Mouse (Mus musculus) olfactory bulb, adult 2 months (tissue): ENCODE data around the gene Tmed9.

Experiments used
- CTCF ChIP-seq: fragments of 200-500 bp; IDR thresholded peaks from 2 replicates; pipeline ENCODE4 v1.5.1; 2012; ENCODE audit warnings: low read depth, mild to moderate bottlenecking, low read length, moderate library complexity; ENCODE audit not compliant: insufficient read depth
- POLR2A ChIP-seq: fragments of 200-500 bp; IDR thresholded peaks from 2 replicates; pipeline ENCODE4 v1.6.1; 2012; ENCODE audit warnings: mild to moderate bottlenecking, low read depth, low read length, moderate library complexity; ENCODE audit not compliant: insufficient read depth

DNA sequence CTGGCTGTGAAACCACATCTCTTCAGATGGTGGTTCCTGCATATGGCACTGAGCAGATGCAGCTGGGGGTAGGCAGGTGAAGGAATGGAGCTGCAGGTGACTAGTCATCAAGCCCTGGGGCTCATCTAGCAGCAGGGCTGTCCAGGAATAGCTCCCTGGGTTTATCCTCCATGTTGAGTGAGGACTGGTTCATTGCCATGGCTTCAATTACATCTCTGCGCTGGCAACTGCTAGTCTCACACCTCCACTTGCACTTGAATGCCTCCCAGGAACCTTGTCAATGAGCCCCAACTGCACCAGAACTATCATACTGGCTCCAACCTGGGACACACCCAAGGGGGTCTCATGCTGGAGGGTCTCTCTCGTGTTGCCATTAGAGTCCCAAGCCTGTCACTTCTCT lies 25.6 kb upstream of the Tmed9 start:
- TF ChIP-seq POLR2A (no peak), CTCF (no peak)
